ENCODE assay signal across 18 mouse cellular contexts in the genomic region with DNA sequence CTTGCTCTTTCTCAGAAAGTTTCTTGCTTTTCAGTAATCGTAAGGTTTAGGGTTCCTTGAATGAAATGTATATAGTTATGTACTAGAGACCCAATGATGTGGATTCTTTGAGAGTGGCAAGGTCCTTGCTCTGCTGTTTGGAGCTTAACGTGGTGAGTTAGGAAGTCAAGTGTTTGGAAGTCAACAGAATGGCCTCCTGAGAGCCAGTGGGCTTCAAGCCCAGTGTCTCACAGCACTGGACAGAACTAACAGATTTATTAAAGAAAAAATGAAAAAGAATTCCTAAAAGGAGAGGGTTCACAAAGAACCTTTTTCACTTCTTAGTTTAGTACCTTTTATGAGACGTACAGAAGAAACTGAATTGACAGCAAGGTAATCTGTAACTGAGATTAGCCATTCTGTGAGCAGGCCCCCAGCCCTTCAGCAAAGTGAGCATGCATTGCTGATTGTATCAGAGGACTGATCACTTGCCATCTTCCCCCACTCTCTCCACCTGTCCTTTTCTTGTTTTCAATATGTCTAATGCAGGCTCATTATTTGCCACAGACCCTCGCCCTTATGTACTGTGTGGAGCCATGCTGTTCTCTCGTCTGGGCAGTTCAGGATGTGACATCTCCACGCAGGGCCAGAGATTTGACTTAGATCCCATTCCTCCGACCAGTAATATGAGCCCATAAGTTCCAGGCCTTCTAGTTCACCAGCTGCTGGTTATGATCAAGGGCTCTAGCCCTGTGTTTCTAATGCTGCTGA.
DNase-seq lines count a peak whose midpoint lies in the region; TF ChIP-seq lines count a peak whose summit lies in the region.
"Had no signal": no experiment of that assay in that cellular context is flagged by ENCODE, and none has a peak within 500 bp of the region (broad histone marks: within the 10 kb centered on the region; RNA-seq: fewer than 3 reads in every experiment).

No protein-coding gene starts in this region.

- DNase-seq in cerebellum, postnatal 14 days, result peak; percentile 44 to 58
- DNase-seq in cerebellum, adult 8-10 months, result no peak
- no peak for DNase-seq in layer of hippocampus, adult 2 months (ENCODE audit: low spot score in 2 of 2)
- no peak for DNase-seq in layer of hippocampus, adult 18-20 months (ENCODE audit: low spot score in 2 of 2)
- peak; percentile 27 for DNase-seq in left cerebral cortex, postnatal 4 days
- no peak for DNase-seq in left cerebral cortex, postnatal 14 days (ENCODE audit: low spot score in 2 of 2)
- DNase-seq: adrenal gland, adult 2 months; adrenal gland, postnatal 10 days; adrenal gland, postnatal 25 days; cerebellum, adult 11 months; cerebellum, adult 9-11 months; cerebellum, postnatal 36 days; embryo, embryonic 11 days had no signal

- intact Hi-C loops in left cerebral cortex, postnatal 4 days (cut with DNase I), result no loop called here
- intact Hi-C loops in left cerebral cortex, postnatal 14 days (cut with DNase I), result no loop called here

- no peak overlapping the region for H3K4me3 ChIP-seq in layer of hippocampus, adult 2 months
- H3K4me3 ChIP-seq: embryonic facial prominence, embryonic 13.5 days; embryonic facial prominence, embryonic 15.5 days; erythroblast, embryonic 14.5 days; forebrain, embryonic 10.5 days; forebrain, embryonic 12.5 days had no signal

- H3K27ac ChIP-seq in layer of hippocampus, adult 2 months, result 0 out of 2 replicates have a peak overlapping the region, but pooled peaks have one; percentile 1
- H3K27ac ChIP-seq: embryonic facial prominence, embryonic 13.5 days; embryonic facial prominence, embryonic 15.5 days; forebrain, embryonic 10.5 days; forebrain, embryonic 12.5 days had no signal

- no peak for TF ChIP-seq CTCF in layer of hippocampus, adult 2 months (conservative IDR thresholded peaks at IDR 0.05)

Comparison
In these comparisons a context has a peak if more than half of its experiments do, and no peak if none do; other contexts are left out.
1. DNase-seq: peak in cerebellum, postnatal 14 days (2 of 2) and left cerebral cortex, postnatal 4 days (single experiment); none in cerebellum, adult 8-10 months (single experiment), layer of hippocampus, adult 2 months (0 of 2), layer of hippocampus, adult 18-20 months (0 of 2) and left cerebral cortex, postnatal 14 days (0 of 2).